Mouse (Mus musculus): Measurements from ENCODE around the gene Cdc40. TPM values are rescaled to one million over a fixed set of nuclear protein-coding genes. Genes with fewer than 3 reads are reported as not detected.

Cdc40 gene
- polyA plus RNA-seq, 1 experiment = 49.8 TPM

- Histone ChIP-seq H3K4me3 (ENCODE audit: low read depth, low read length) (no peak overlapping the region), H3K27me3 (ENCODE audit: control insufficient read depth, insufficient read depth, low read length, poor library complexity, severe bottlenecking) (no peaks in the 10 kb centered on the region), H3K9ac (ENCODE audit: low read depth, poor library complexity, severe bottlenecking) (no peak overlapping the region), H3K4me1 (ENCODE audit: control insufficient read depth, insufficient read depth, low read length) (no peaks in the 10 kb centered on the region), H3K9me3 (replicated peaks; ENCODE audit: control insufficient read depth, insufficient read depth, low read length, poor library complexity, severe bottlenecking) (no peaks in the 10 kb centered on the region), H3K27ac (ENCODE audit: insufficient read depth, low read length) (no peak overlapping the region), H3K36me3 (ENCODE audit: control insufficient read depth, insufficient read depth, low read length, poor library complexity, severe bottlenecking) (no peaks in the 10 kb centered on the region)
- TF ChIP-seq POLR2A (IDR thresholded peaks at IDR 0.05; ENCODE audit: insufficient read depth, low read length) = no peak
- no peak for TF ChIP-seq EP300 (IDR thresholded peaks at IDR 0.05; ENCODE audit: insufficient read depth, low read depth, low read length)
- TF ChIP-seq CTCF (IDR thresholded peaks at IDR 0.05; ENCODE audit: low read depth, low read length) = no peak
These were observed 25.5 kb downstream of the Cdc40 start for GRCm38 (mm10) chr10:40857599-40857998.

GRCm38 (mm10) chr10:40856703-40857102, 26.4 kb downstream of the Cdc40 start:
- no peaks in the 10 kb centered on the region for H3K9me3 ChIP-seq (replicated peaks; ENCODE audit: control insufficient read depth, insufficient read depth, low read length, poor library complexity, severe bottlenecking)
- H3K36me3 ChIP-seq (ENCODE audit: control insufficient read depth, insufficient read depth, low read length, poor library complexity, severe bottlenecking) = no peaks in the 10 kb centered on the region
- no peak overlapping the region for H3K9ac ChIP-seq (ENCODE audit: low read depth, poor library complexity, severe bottlenecking)
- no peak overlapping the region for H3K4me3 ChIP-seq (ENCODE audit: low read depth, low read length)
- TF ChIP-seq EP300 (IDR thresholded peaks at IDR 0.05; ENCODE audit: insufficient read depth, low read depth, low read length) (no peak), CTCF (IDR thresholded peaks at IDR 0.05; ENCODE audit: low read depth, low read length) (no peak), POLR2A (IDR thresholded peaks at IDR 0.05; ENCODE audit: insufficient read depth, low read length) (no peak)
- no peak overlapping the region for H3K27ac ChIP-seq (ENCODE audit: insufficient read depth, low read length)
- H3K27me3 ChIP-seq (ENCODE audit: control insufficient read depth, insufficient read depth, low read length, poor library complexity, severe bottlenecking) = no peaks in the 10 kb centered on the region
- no peaks in the 10 kb centered on the region for H3K4me1 ChIP-seq (ENCODE audit: control insufficient read depth, insufficient read depth, low read length)

- no peaks in the 10 kb centered on the region for H3K9me3 ChIP-seq (replicated peaks; ENCODE audit: control insufficient read depth, insufficient read depth, low read length, poor library complexity, severe bottlenecking)
- no peak overlapping the region for H3K4me3 ChIP-seq (ENCODE audit: low read depth, low read length)
- no peaks in the 10 kb centered on the region for H3K36me3 ChIP-seq (ENCODE audit: control insufficient read depth, insufficient read depth, low read length, poor library complexity, severe bottlenecking)
- H3K27ac ChIP-seq (ENCODE audit: insufficient read depth, low read length) = no peak overlapping the region
- H3K9ac ChIP-seq (ENCODE audit: low read depth, poor library complexity, severe bottlenecking) = no peak overlapping the region
- H3K27me3 ChIP-seq (ENCODE audit: control insufficient read depth, insufficient read depth, low read length, poor library complexity, severe bottlenecking) = no peaks in the 10 kb centered on the region
- no peaks in the 10 kb centered on the region for H3K4me1 ChIP-seq (ENCODE audit: control insufficient read depth, insufficient read depth, low read length)
- TF ChIP-seq EP300 (IDR thresholded peaks at IDR 0.05; ENCODE audit: insufficient read depth, low read depth, low read length) (no peak), CTCF (IDR thresholded peaks at IDR 0.05; ENCODE audit: low read depth, low read length) (no peak), POLR2A (IDR thresholded peaks at IDR 0.05; ENCODE audit: insufficient read depth, low read length) (no peak)
These were observed 27.5 kb downstream of the Cdc40 start for GRCm38 (mm10) chr10:40855616-40856015.

GRCm38 (mm10) chr10:40851138-40851537, 32.0 kb downstream of the Cdc40 start:
- no peak for TF ChIP-seq CTCF (IDR thresholded peaks at IDR 0.05; ENCODE audit: low read depth, low read length)
- H3K9ac ChIP-seq (ENCODE audit: low read depth, poor library complexity, severe bottlenecking) = no peak overlapping the region
- H3K27ac ChIP-seq (ENCODE audit: insufficient read depth, low read length) = no peak overlapping the region
- H3K36me3 ChIP-seq (ENCODE audit: control insufficient read depth, insufficient read depth, low read length, poor library complexity, severe bottlenecking) = 0 out of 2 replicates have a peak, but pooled peaks cover 6% of the 10 kb centered on the region
- no peaks in the 10 kb centered on the region for H3K27me3 ChIP-seq (ENCODE audit: control insufficient read depth, insufficient read depth, low read length, poor library complexity, severe bottlenecking)
- H3K4me1 ChIP-seq (ENCODE audit: control insufficient read depth, insufficient read depth, low read length) = no peaks in the 10 kb centered on the region
- H3K4me3 ChIP-seq (ENCODE audit: low read depth, low read length) = no peak overlapping the region
- no peaks in the 10 kb centered on the region for H3K9me3 ChIP-seq (replicated peaks; ENCODE audit: control insufficient read depth, insufficient read depth, low read length, poor library complexity, severe bottlenecking)

GRCm38 (mm10) chr10:40850644-40851043, 32.5 kb downstream of the Cdc40 start:
- no peak overlapping the region for H3K4me3 ChIP-seq (ENCODE audit: low read depth, low read length)
- 0 out of 2 replicates have a peak, but pooled peaks cover 6% of the 10 kb centered on the region for H3K36me3 ChIP-seq (ENCODE audit: control insufficient read depth, insufficient read depth, low read length, poor library complexity, severe bottlenecking)
- H3K27me3 ChIP-seq (ENCODE audit: control insufficient read depth, insufficient read depth, low read length, poor library complexity, severe bottlenecking) = no peaks in the 10 kb centered on the region
- H3K4me1 ChIP-seq (ENCODE audit: control insufficient read depth, insufficient read depth, low read length) = no peaks in the 10 kb centered on the region
- no peak overlapping the region for H3K27ac ChIP-seq (ENCODE audit: insufficient read depth, low read length)
- TF ChIP-seq CTCF (IDR thresholded peaks at IDR 0.05; ENCODE audit: low read depth, low read length) = no peak
- no peak for TF ChIP-seq EP300 (IDR thresholded peaks at IDR 0.05; ENCODE audit: insufficient read depth, low read depth, low read length)
- TF ChIP-seq POLR2A (IDR thresholded peaks at IDR 0.05; ENCODE audit: insufficient read depth, low read length) = no peak
- no peak overlapping the region for H3K9ac ChIP-seq (ENCODE audit: low read depth, poor library complexity, severe bottlenecking)
- no peaks in the 10 kb centered on the region for H3K9me3 ChIP-seq (replicated peaks; ENCODE audit: control insufficient read depth, insufficient read depth, low read length, poor library complexity, severe bottlenecking)

- Histone ChIP-seq H3K27me3 (ENCODE audit: control insufficient read depth, insufficient read depth, low read length, poor library complexity, severe bottlenecking) (no peaks in the 10 kb centered on the region), H3K4me1 (ENCODE audit: control insufficient read depth, insufficient read depth, low read length) (no peaks in the 10 kb centered on the region), H3K4me3 (ENCODE audit: low read depth, low read length) (no peak overlapping the region), H3K27ac (ENCODE audit: insufficient read depth, low read length) (no peak overlapping the region), H3K36me3 (ENCODE audit: control insufficient read depth, insufficient read depth, low read length, poor library complexity, severe bottlenecking) (peaks cover 14% of the 10 kb centered on the region), H3K9ac (ENCODE audit: low read depth, poor library complexity, severe bottlenecking) (no peak overlapping the region), H3K9me3 (replicated peaks; ENCODE audit: control insufficient read depth, insufficient read depth, low read length, poor library complexity, severe bottlenecking) (no peaks in the 10 kb centered on the region)
- no peak for TF ChIP-seq POLR2A (IDR thresholded peaks at IDR 0.05; ENCODE audit: insufficient read depth, low read length)
- no peak for TF ChIP-seq EP300 (IDR thresholded peaks at IDR 0.05; ENCODE audit: insufficient read depth, low read depth, low read length)
- no peak for TF ChIP-seq CTCF (IDR thresholded peaks at IDR 0.05; ENCODE audit: low read depth, low read length)
These were observed 35.8 kb downstream of the Cdc40 start for GRCm38 (mm10) chr10:40847176-40847874.

Measured in ES-Bruce4 (cell line).